Comparison of ENCODE assay signal across 8 mouse cellular contexts in the genomic region with DNA sequence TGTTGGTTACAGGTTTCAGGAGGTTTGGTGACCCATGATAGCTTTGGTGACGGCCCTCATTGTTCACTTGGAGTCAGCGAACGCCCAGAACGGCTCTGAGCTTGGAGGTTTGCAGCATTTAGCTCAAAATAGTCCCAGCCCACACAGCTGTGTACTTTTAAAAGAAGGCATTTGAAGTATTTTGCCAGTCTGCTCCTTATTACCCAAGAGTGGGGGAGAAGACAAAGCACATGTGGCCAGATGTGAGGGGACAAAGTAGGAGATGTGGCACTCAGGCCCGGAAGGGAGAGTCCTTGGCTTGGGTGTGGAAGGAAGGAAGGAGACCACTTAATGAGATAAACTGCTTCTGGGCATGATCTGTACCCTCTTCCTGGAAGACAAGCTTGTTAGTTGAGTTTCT. TPM values are rescaled to one million over a fixed set of nuclear protein-coding genes. Genes with fewer than 3 reads are reported as not detected.
DNase-seq lines count a peak whose midpoint lies in the region; ATAC-seq and TF ChIP-seq lines count a peak whose summit lies in the region.
"Had no signal": no experiment of that assay in that cellular context is flagged by ENCODE, and none has a peak within 500 bp of the region (broad histone marks: within the 10 kb centered on the region; RNA-seq: fewer than 3 reads in every experiment).

No protein-coding gene starts in this region.

- H3K27ac ChIP-seq in lung, embryonic 14.5 days (ENCODE audit: low read depth): peak overlapping the region; percentile 89
- H3K27ac ChIP-seq in hindbrain, embryonic 10.5 days: peak overlapping the region; percentile 45; the same call in 1 of the 2 replicates
- H3K27ac ChIP-seq in liver, postnatal 0 days (ENCODE audit: low read depth): no peak overlapping the region
- H3K27ac ChIP-seq in stomach, embryonic 16.5 days (ENCODE audit: low read length): peak overlapping the region; percentile 82

- WGBS in lung, embryonic 14.5 days: 23% methylated on average over 5 of the region's 5 CpGs
- 64% methylated on average over 5 of the region's 5 CpGs for WGBS in hindbrain, embryonic 10.5 days
- 56% methylated on average over 5 of the region's 5 CpGs for WGBS in liver, postnatal 0 days (ENCODE audit: insufficient replicate concordance)
- 19% methylated on average over 5 of the region's 5 CpGs for WGBS in stomach, embryonic 16.5 days

- peak overlapping the region; percentile 99 for H3K4me2 ChIP-seq in lung, embryonic 14.5 days
- peak overlapping the region; percentile 71; the same call in 1 of the 2 replicates for H3K4me2 ChIP-seq in liver, postnatal 0 days (ENCODE audit: low read depth, low read length)
- peak overlapping the region; percentile 95 for H3K4me2 ChIP-seq in stomach, embryonic 16.5 days (ENCODE audit: low read depth, low read length)

- ATAC-seq in lung, embryonic 14.5 days (ENCODE audit: insufficient read depth): no peak
- ATAC-seq in liver, postnatal 0 days: no peak
- no peak for ATAC-seq in stomach, embryonic 16.5 days (ENCODE audit: insufficient read depth, low FRiP score)

- no peaks in the 10 kb centered on the region for H3K9me3 ChIP-seq in lung, embryonic 14.5 days (ENCODE audit: low read depth, low read length)
- H3K9me3 ChIP-seq in hindbrain, embryonic 10.5 days: no peaks in the 10 kb centered on the region
- no peaks in the 10 kb centered on the region for H3K9me3 ChIP-seq in liver, postnatal 0 days (ENCODE audit: low read length)
- H3K9me3 ChIP-seq in stomach, embryonic 16.5 days (replicated peaks; ENCODE audit: control insufficient read depth, low read length): no peaks in the 10 kb centered on the region

- no peaks in the 10 kb centered on the region for H3K36me3 ChIP-seq in lung, embryonic 14.5 days (ENCODE audit: insufficient read depth)
- no peaks in the 10 kb centered on the region for H3K36me3 ChIP-seq in hindbrain, embryonic 10.5 days
- H3K36me3 ChIP-seq in liver, postnatal 0 days (replicated peaks; ENCODE audit: insufficient read depth, low read length): no peaks in the 10 kb centered on the region
- no peaks in the 10 kb centered on the region for H3K36me3 ChIP-seq in stomach, embryonic 16.5 days (ENCODE audit: control insufficient read depth, insufficient read depth, low read length)

- TF ChIP-seq CTCF in lung, embryonic 14.5 days (IDR thresholded peaks at IDR 0.05; ENCODE audit: low read depth): no peak
- TF ChIP-seq CTCF in liver, postnatal 0 days (IDR thresholded peaks at IDR 0.05; ENCODE audit: low read depth): no peak

- peaks cover 6% of the 10 kb centered on the region; the same call in 1 of the 2 replicates for H3K27me3 ChIP-seq in lung, embryonic 14.5 days (ENCODE audit: insufficient read depth, low read length)
- peaks cover 49% of the 10 kb centered on the region for H3K27me3 ChIP-seq in hindbrain, embryonic 10.5 days (ENCODE audit: insufficient read depth, poor library complexity, severe bottlenecking)
- H3K27me3 ChIP-seq in liver, postnatal 0 days (ENCODE audit: insufficient read depth, low read length): peaks cover 29% of the 10 kb centered on the region
- no peaks in the 10 kb centered on the region for H3K27me3 ChIP-seq in stomach, embryonic 16.5 days (ENCODE audit: control insufficient read depth, insufficient read depth, low read length)

- no peak for TF ChIP-seq EP300 in liver, postnatal 0 days (IDR thresholded peaks at IDR 0.05; ENCODE audit: low read depth)

- H3K9ac ChIP-seq in lung, embryonic 14.5 days: peak overlapping the region; percentile 75
- no peak overlapping the region for H3K9ac ChIP-seq in liver, postnatal 0 days (replicated peaks)
- H3K9ac ChIP-seq in stomach, embryonic 16.5 days (ENCODE audit: low read length): peak overlapping the region; percentile 79

- peak; percentile 32 for DNase-seq in lung, embryonic 14.5 days
- no peak for DNase-seq in lung, postnatal 25 days (ENCODE audit: low spot score)
- DNase-seq in hindbrain, embryonic 10.5 days (ENCODE audit: low spot score): no peak
- no peak for DNase-seq in liver, postnatal 0 days
- no peak for DNase-seq in thymus, postnatal 25 days
- no peak for DNase-seq in urinary bladder, postnatal 14 days (ENCODE audit: low spot score)

- H3K4me1 ChIP-seq in lung, embryonic 14.5 days (ENCODE audit: insufficient read depth): peaks cover 8% of the 10 kb centered on the region; the same call in 1 of the 2 replicates
- H3K4me1 ChIP-seq in hindbrain, embryonic 10.5 days (replicated peaks): peaks cover 26% of the 10 kb centered on the region
- H3K4me1 ChIP-seq in liver, postnatal 0 days (ENCODE audit: insufficient read depth): no peaks in the 10 kb centered on the region
- peaks cover 19% of the 10 kb centered on the region for H3K4me1 ChIP-seq in stomach, embryonic 16.5 days (ENCODE audit: control insufficient read depth, insufficient read depth, low read length)

- H3K4me3 ChIP-seq in lung, embryonic 14.5 days (ENCODE audit: low read depth, low read length): peak overlapping the region; percentile 68
- peak overlapping the region; percentile 65 for H3K4me3 ChIP-seq in hindbrain, embryonic 10.5 days
- peak overlapping the region; percentile 48; the same call in 1 of the 2 replicates for H3K4me3 ChIP-seq in liver, postnatal 0 days (ENCODE audit: low read depth, low read length)
- peak overlapping the region; percentile 59 for H3K4me3 ChIP-seq in stomach, embryonic 16.5 days (replicated peaks; ENCODE audit: low read length)

RNA-seq across cellular contexts. Expression of a gene that starts 1.3 kb away (rescaled TPM):
- 72.6 and 74.8 TPM in 2 replicates for polyA plus RNA-seq in lung, embryonic 14.5 days (2014; fragmentation: Nextera tagmentation; extraction: Ambion mirVana)
- polyA plus RNA-seq in hindbrain, embryonic 10.5 days (2016; fragmentation: Nextera tagmentation; extraction: Ambion mirVana): 26.1 and 27.4 TPM in 2 replicates
- polyA plus RNA-seq in liver, postnatal 0 days (2015; fragmentation: Nextera tagmentation; extraction: Ambion mirVana): 2.6 and 2.9 TPM in 2 replicates
- polyA plus RNA-seq in stomach, embryonic 16.5 days (2015; fragmentation: Nextera tagmentation; extraction: Ambion mirVana): 68.1 and 71.3 TPM in 2 replicates
- polyA plus RNA-seq: erythroblast, embryonic 14.5 days had no signal
